Mouse (Mus musculus): ENCODE results near the gene Gm20479. TPM values are rescaled to one million over a fixed set of nuclear protein-coding genes. Genes with fewer than 3 reads are reported as not detected.

Gene Gm20479
- total and polyA plus RNA-seq, 3 experiments = 1.2 TPM; not detected in 2

DNA sequence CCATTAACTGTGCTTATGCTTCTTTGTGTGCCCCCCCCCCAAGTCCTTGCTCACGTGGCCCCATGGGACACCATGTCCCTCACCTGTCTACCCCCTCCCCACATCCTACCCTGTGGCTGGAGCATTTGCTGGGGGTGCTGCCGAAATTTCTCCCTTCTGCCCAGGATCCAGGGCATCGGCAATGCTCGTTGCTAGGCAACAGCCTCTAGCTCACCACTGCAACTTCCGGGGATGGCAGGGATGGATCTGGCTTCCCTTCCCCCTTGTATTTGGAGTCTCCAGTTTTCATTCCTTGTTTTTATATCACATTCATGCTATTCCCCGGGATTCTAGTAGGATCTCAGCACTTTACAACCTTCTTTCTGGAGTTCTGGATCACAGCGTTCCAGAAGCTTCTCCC is 17.7 kb downstream of the Gm20479 start:
- peaks cover 35% of the 10 kb centered on the region for H3K36me3 ChIP-seq (replicated peaks)
- peaks cover 43% of the 10 kb centered on the region for H3K4me1 ChIP-seq (ENCODE audit: insufficient read depth, low read depth, low read length)
- H3K4me3 ChIP-seq (ENCODE audit: low read depth, low read length) = no peak overlapping the region
- TF ChIP-seq GATA1 (IDR thresholded peaks at IDR 0.05; ENCODE audit: borderline replicate concordance, low read length) (no peak), CTCF (IDR thresholded peaks at IDR 0.05; ENCODE audit: low read depth, low read length) (no peak), TAL1 (conservative IDR thresholded peaks at IDR 0.05; ENCODE audit: low read depth, low read length) (no peak), GATA2 (IDR thresholded peaks at IDR 0.05; ENCODE audit: borderline replicate concordance, low read depth, low read length) (no peak), POLR2AphosphoS5 (IDR thresholded peaks at IDR 0.05; ENCODE audit: insufficient replicate concordance, low read depth, low read length) (no peak)
- no peak for ATAC-seq (ENCODE audit: extremely low read depth, insufficient number of reproducible peaks, low FRiP score, poor library complexity, severe bottlenecking)
- DNase-seq (ENCODE audit: low spot score) = no peak
- H3K9me3 ChIP-seq (replicated peaks) = no peaks in the 10 kb centered on the region
- peaks cover 44% of the 10 kb centered on the region for H3K27me3 ChIP-seq (ENCODE audit: insufficient read depth, low read length)

- no peak for TF ChIP-seq CTCF (IDR thresholded peaks at IDR 0.05; ENCODE audit: low read depth, low read length)
- no peak for TF ChIP-seq GATA1 (IDR thresholded peaks at IDR 0.05; ENCODE audit: borderline replicate concordance, low read length)
- TF ChIP-seq GATA2 (IDR thresholded peaks at IDR 0.05; ENCODE audit: borderline replicate concordance, low read depth, low read length) = no peak
- TF ChIP-seq POLR2AphosphoS5 (IDR thresholded peaks at IDR 0.05; ENCODE audit: insufficient replicate concordance, low read depth, low read length) = no peak
- no peak for TF ChIP-seq TAL1 (conservative IDR thresholded peaks at IDR 0.05; ENCODE audit: low read depth, low read length)
- DNase-seq (ENCODE audit: low spot score) (no peak), ATAC-seq (ENCODE audit: extremely low read depth, insufficient number of reproducible peaks, low FRiP score, poor library complexity, severe bottlenecking) (no peak)
- Histone ChIP-seq H3K4me3 (ENCODE audit: low read depth, low read length) (no peak overlapping the region), H3K9me3 (replicated peaks) (no peaks in the 10 kb centered on the region), H3K4me1 (ENCODE audit: insufficient read depth, low read depth, low read length) (peaks cover 47% of the 10 kb centered on the region), H3K36me3 (replicated peaks) (peaks cover 31% of the 10 kb centered on the region), H3K27me3 (ENCODE audit: insufficient read depth, low read length) (peaks cover 48% of the 10 kb centered on the region)
These were observed 18.1 kb downstream of the Gm20479 start for GRCm38 (mm10) chr7:27339114-27339513.

- TF ChIP-seq TAL1 (conservative IDR thresholded peaks at IDR 0.05; ENCODE audit: low read depth, low read length) (no peak), CTCF (IDR thresholded peaks at IDR 0.05; ENCODE audit: low read depth, low read length) (no peak), GATA2 (IDR thresholded peaks at IDR 0.05; ENCODE audit: borderline replicate concordance, low read depth, low read length) (no peak), POLR2AphosphoS5 (IDR thresholded peaks at IDR 0.05; ENCODE audit: insufficient replicate concordance, low read depth, low read length) (no peak), GATA1 (IDR thresholded peaks at IDR 0.05; ENCODE audit: borderline replicate concordance, low read length) (no peak)
- H3K9me3 ChIP-seq (replicated peaks) = no peaks in the 10 kb centered on the region
- peaks cover 15% of the 10 kb centered on the region for H3K36me3 ChIP-seq (replicated peaks)
- peaks cover 65% of the 10 kb centered on the region for H3K27me3 ChIP-seq (ENCODE audit: insufficient read depth, low read length)
- ATAC-seq (ENCODE audit: extremely low read depth, insufficient number of reproducible peaks, low FRiP score, poor library complexity, severe bottlenecking) = 0 out of 2 replicates have a peak, but pooled peaks have one; percentile 24
- peaks cover 56% of the 10 kb centered on the region for H3K4me1 ChIP-seq (ENCODE audit: insufficient read depth, low read depth, low read length)
- peak; percentile 71 for DNase-seq (ENCODE audit: low spot score)
- H3K4me3 ChIP-seq (ENCODE audit: low read depth, low read length) = peak within 1 kb of the TSS; percentile 69; the same call in 1 of the 2 replicates
These were observed 19.9 kb downstream of the Gm20479 start, which contains the start of gene Ltbp4 for GRCm38 (mm10) chr7:27337175-27337853. TSS of gene Ltbp4 (minus strand) at chr7:27337692.

GRCm38 (mm10) chr7:27335928-27336823 is 21.0 kb downstream of the Gm20479 start:
- DNase-seq (ENCODE audit: low spot score) (peak; percentile 78), ATAC-seq (ENCODE audit: extremely low read depth, insufficient number of reproducible peaks, low FRiP score, poor library complexity, severe bottlenecking) (peak; percentile 63)
- H3K9me3 ChIP-seq (replicated peaks) = no peaks in the 10 kb centered on the region
- H3K36me3 ChIP-seq (replicated peaks) = peaks cover 5% of the 10 kb centered on the region
- peaks cover 66% of the 10 kb centered on the region for H3K4me1 ChIP-seq (ENCODE audit: insufficient read depth, low read depth, low read length)
- peaks cover 77% of the 10 kb centered on the region for H3K27me3 ChIP-seq (ENCODE audit: insufficient read depth, low read length)
- TF ChIP-seq TAL1 (conservative IDR thresholded peaks at IDR 0.05; ENCODE audit: low read depth, low read length) = no peak
- no peak for TF ChIP-seq GATA2 (IDR thresholded peaks at IDR 0.05; ENCODE audit: borderline replicate concordance, low read depth, low read length)
- no peak for TF ChIP-seq POLR2AphosphoS5 (IDR thresholded peaks at IDR 0.05; ENCODE audit: insufficient replicate concordance, low read depth, low read length)
- TF ChIP-seq CTCF (IDR thresholded peaks at IDR 0.05; ENCODE audit: low read depth, low read length) = peak; percentile 84
- peak overlapping the region; percentile 66; the same call in 1 of the 2 replicates for H3K4me3 ChIP-seq (ENCODE audit: low read depth, low read length)

DNA sequence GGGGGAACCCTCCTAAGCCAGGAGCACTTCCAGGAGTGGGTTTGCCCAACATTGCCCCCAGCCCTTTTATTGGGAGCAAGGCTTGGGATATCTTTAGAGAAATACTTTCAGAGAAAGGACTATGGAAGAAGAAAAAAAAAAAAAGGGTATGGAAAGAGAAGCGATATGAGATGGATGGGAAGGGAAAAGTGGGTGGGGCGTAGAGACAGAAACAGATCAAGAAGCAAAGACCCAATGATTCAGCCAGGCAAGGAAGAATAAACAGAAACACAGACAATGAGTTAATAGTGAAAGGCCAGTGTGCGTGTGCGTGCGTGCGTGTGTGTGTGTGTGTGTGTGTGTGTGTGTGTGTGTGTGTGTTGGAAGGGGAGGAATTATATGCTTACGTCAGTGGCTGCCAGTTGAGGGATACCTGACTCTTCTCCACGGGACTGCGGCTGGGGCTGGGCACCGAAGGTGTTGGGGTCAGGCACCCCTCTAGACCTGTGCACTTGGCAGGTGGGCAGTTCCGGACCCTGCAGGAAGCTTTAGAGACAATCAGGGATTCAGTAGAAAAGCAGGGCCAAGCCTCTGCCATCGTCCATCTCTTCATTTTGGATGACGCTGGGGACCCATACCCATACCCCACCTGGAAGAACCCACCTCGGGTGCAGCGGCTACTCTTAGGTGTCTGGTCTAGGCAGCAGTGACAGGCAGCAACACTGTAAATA is 22.1 kb downstream of the Gm20479 start:
- no peak for TF ChIP-seq GATA2 (IDR thresholded peaks at IDR 0.05; ENCODE audit: borderline replicate concordance, low read depth, low read length)
- TF ChIP-seq GATA1 (IDR thresholded peaks at IDR 0.05; ENCODE audit: borderline replicate concordance, low read length) = no peak
- TF ChIP-seq TAL1 (conservative IDR thresholded peaks at IDR 0.05; ENCODE audit: low read depth, low read length) = no peak
- TF ChIP-seq POLR2AphosphoS5 (IDR thresholded peaks at IDR 0.05; ENCODE audit: insufficient replicate concordance, low read depth, low read length) = no peak
- TF ChIP-seq CTCF (IDR thresholded peaks at IDR 0.05; ENCODE audit: low read depth, low read length) = no peak
- ATAC-seq (ENCODE audit: extremely low read depth, insufficient number of reproducible peaks, low FRiP score, poor library complexity, severe bottlenecking) (no peak), DNase-seq (ENCODE audit: low spot score) (no peak)
- H3K36me3 ChIP-seq (replicated peaks) = no peaks in the 10 kb centered on the region
- H3K27me3 ChIP-seq (ENCODE audit: insufficient read depth, low read length) = peaks cover 82% of the 10 kb centered on the region
- no peaks in the 10 kb centered on the region for H3K9me3 ChIP-seq (replicated peaks)
- peaks cover 76% of the 10 kb centered on the region for H3K4me1 ChIP-seq (ENCODE audit: insufficient read depth, low read depth, low read length)
- no peak overlapping the region for H3K4me3 ChIP-seq (ENCODE audit: low read depth, low read length)

All from G1E (cell line).